Mouse (Mus musculus): ENCODE results near the gene Qk.

DNA sequence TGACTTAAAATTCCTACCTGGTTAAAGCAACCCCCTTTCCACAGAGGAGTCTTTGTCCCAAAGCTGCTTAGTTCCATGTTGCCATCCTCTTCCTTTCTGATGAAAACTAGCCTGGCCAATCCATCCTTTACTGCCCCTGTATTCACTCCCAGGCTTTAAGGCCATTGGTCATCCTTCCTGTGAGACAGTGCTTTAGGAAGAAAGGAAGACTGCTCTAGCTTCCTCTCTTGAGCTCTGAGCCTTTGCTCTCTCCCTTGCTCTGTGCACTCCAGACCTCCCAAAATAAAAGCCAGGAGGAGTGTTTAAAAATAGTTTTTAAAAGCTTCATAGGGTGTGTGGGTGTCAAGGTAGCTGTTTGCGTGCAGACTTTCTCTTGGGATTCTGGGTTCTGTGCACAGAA, 14.8 kb upstream of the Qk start:
- TF ChIP-seq CTCF (conservative IDR thresholded peaks at IDR 0.05; ENCODE audit: low read length) (no peak), POU5F1 (IDR thresholded peaks at IDR 0.05; ENCODE audit: borderline replicate concordance, low read length) (no peak)

Data from E14TG2a.4 (cell line).